Mouse (Mus musculus) neural tube, embryonic 10.5 days (tissue): ENCODE data around the gene Ssr1.

Experiments used
- DNase-seq: peaks from one replicate; pipeline ENCODE4 v3.0.0-alpha.2; 2017; ENCODE audit warnings: low spot score; ENCODE audit errors: extremely low spot score

Gene Ssr1

GRCm38 (mm10) chr13:37919711-37920277, 74.2 kb downstream of the Ssr1 start:
- no peak for DNase-seq

DNA sequence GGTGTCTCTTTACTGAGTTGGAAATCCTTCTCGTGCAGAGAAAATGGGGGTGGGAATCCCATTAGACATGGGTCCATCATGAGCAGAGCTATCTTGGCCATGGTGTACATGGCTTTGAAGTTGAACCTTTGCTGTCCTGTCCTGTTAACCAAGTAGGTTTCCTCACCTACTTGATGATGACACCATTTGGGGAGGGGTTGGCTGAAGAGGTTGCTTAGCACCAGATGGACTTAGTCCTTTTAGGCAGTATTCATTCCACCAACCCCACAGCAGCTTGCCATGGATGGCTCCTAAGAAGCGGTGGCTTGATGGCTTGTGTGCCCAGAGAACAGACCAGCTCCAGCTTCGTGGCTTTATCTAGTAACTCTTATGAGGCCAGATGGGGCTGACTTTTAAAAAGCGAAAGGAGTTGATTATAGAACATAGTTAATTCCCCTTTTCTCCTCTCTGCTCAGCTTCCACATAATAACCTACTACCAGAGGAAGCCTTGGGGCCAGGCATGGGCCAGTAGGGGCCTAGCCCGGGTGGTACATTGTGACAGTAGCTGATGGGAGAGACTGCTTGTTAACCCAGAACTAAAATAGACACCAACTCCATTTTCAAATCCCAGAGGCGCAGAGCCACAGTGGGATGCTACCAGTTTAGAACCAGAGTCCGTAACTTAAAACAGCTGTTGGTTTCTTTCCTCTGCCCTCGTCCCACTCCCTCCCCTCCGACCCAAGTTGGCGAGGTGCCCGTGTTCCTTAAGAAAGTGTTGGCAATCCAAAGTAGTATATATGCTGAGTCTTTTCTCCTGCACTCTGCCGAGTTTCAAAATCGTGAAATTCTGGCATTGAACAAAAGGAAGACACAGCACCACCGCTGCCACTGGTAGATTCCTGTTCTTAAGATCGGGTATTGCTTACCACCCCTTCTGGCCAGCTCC, 75.4 kb downstream of the Ssr1 start:
- no peak for DNase-seq
